Mouse (Mus musculus): ENCODE results near the gene Adarb1. TPM values are rescaled to one million over a fixed set of nuclear protein-coding genes. Genes with fewer than 3 reads are reported as not detected.

Gene Adarb1
- polyA plus RNA-seq, 1 experiment from 2014 or later, result 10.7 TPM

- Histone ChIP-seq H3K36me3 (no peaks in the 10 kb centered on the region), H3K27ac (replicated peaks) (no peak overlapping the region), H3K9ac (no peak overlapping the region), H3K9me3 (no peaks in the 10 kb centered on the region), H3K4me3 (no peak overlapping the region), H3K4me2 (no peak overlapping the region), H3K4me1 (replicated peaks) (peaks cover 40% of the 10 kb centered on the region), H3K27me3 (no peaks in the 10 kb centered on the region)
- peak; percentile 33 for ATAC-seq (ENCODE audit: low read depth)
- WGBS, result 2% methylated on average over 4 of the region's 4 CpGs
These were observed 165.3 kb downstream of the Adarb1 start for GRCm38 (mm10) chr10:77252790-77253189.

GRCm38 (mm10) chr10:77251784-77252539, 166.1 kb downstream of the Adarb1 start:
- Histone ChIP-seq H3K36me3 (no peaks in the 10 kb centered on the region), H3K4me3 (no peak overlapping the region), H3K4me2 (no peak overlapping the region), H3K27me3 (no peaks in the 10 kb centered on the region), H3K27ac (replicated peaks) (0 out of 2 replicates have a peak overlapping the region, but pooled peaks have one; percentile 9), H3K9me3 (no peaks in the 10 kb centered on the region), H3K9ac (0 out of 2 replicates have a peak overlapping the region, but pooled peaks have one; percentile 22), H3K4me1 (replicated peaks) (peaks cover 40% of the 10 kb centered on the region)
- ATAC-seq (ENCODE audit: low read depth), result peak; percentile 38; the same call in 1 of the 2 replicates
- 61% methylated on average over 18 of the region's 18 CpGs for WGBS

- no peak for ATAC-seq (ENCODE audit: low read depth)
- WGBS, result 63% methylated on average over 18 of the region's 18 CpGs
- Histone ChIP-seq H3K9ac (0 out of 2 replicates have a peak overlapping the region, but pooled peaks have one; percentile 22), H3K9me3 (no peaks in the 10 kb centered on the region), H3K27me3 (no peaks in the 10 kb centered on the region), H3K27ac (replicated peaks) (0 out of 2 replicates have a peak overlapping the region, but pooled peaks have one; percentile 9), H3K4me3 (no peak overlapping the region), H3K36me3 (no peaks in the 10 kb centered on the region), H3K4me2 (no peak overlapping the region), H3K4me1 (replicated peaks) (peaks cover 39% of the 10 kb centered on the region)
These were observed 166.8 kb downstream of the Adarb1 start for GRCm38 (mm10) chr10:77251223-77251783.

GRCm38 (mm10) chr10:77247707-77248106, 170.4 kb downstream of the Adarb1 start:
- H3K4me3 ChIP-seq, result no peak overlapping the region
- WGBS, result 63% methylated on average over 7 of the region's 7 CpGs
- H3K36me3 ChIP-seq, result no peaks in the 10 kb centered on the region
- peaks cover 21% of the 10 kb centered on the region for H3K4me1 ChIP-seq (replicated peaks)
- no peak overlapping the region for H3K4me2 ChIP-seq
- no peak for ATAC-seq (ENCODE audit: low read depth)
- no peak overlapping the region for H3K9ac ChIP-seq
- no peak overlapping the region for H3K27ac ChIP-seq (replicated peaks)
- no peaks in the 10 kb centered on the region for H3K27me3 ChIP-seq
- no peaks in the 10 kb centered on the region for H3K9me3 ChIP-seq

- no peaks in the 10 kb centered on the region for H3K9me3 ChIP-seq
- no peak overlapping the region for H3K9ac ChIP-seq
- WGBS, result 90% methylated on average over 5 of the region's 5 CpGs
- peaks cover 15% of the 10 kb centered on the region for H3K4me1 ChIP-seq (replicated peaks)
- ATAC-seq (ENCODE audit: low read depth), result no peak
- no peak overlapping the region for H3K27ac ChIP-seq (replicated peaks)
- H3K36me3 ChIP-seq, result no peaks in the 10 kb centered on the region
- no peaks in the 10 kb centered on the region for H3K27me3 ChIP-seq
- H3K4me2 ChIP-seq, result no peak overlapping the region
- no peak overlapping the region for H3K4me3 ChIP-seq
These were observed 171.0 kb downstream of the Adarb1 start for GRCm38 (mm10) chr10:77247048-77247447.

GRCm38 (mm10) chr10:77244777-77245176, 173.3 kb downstream of the Adarb1 start:
- no peaks in the 10 kb centered on the region for H3K4me1 ChIP-seq (replicated peaks)
- no peak overlapping the region for H3K27ac ChIP-seq (replicated peaks)
- no peaks in the 10 kb centered on the region for H3K27me3 ChIP-seq
- no peak overlapping the region for H3K4me3 ChIP-seq
- H3K9me3 ChIP-seq, result no peaks in the 10 kb centered on the region
- H3K4me2 ChIP-seq, result no peak overlapping the region
- WGBS, result 93% methylated on average over 6 of the region's 6 CpGs
- H3K9ac ChIP-seq, result no peak overlapping the region
- no peak for ATAC-seq (ENCODE audit: low read depth)
- no peaks in the 10 kb centered on the region for H3K36me3 ChIP-seq

- ATAC-seq (ENCODE audit: low read depth), result no peak
- WGBS, result 79% methylated on average over 11 of the region's 11 CpGs
These were observed 174.4 kb downstream of the Adarb1 start for GRCm38 (mm10) chr10:77243572-77244161.

GRCm38 (mm10) chr10:77242871-77243270, 175.2 kb downstream of the Adarb1 start:
- ATAC-seq (ENCODE audit: low read depth), result no peak
- Histone ChIP-seq H3K9ac (no peak overlapping the region), H3K4me2 (no peak overlapping the region), H3K9me3 (no peaks in the 10 kb centered on the region), H3K36me3 (no peaks in the 10 kb centered on the region), H3K27me3 (no peaks in the 10 kb centered on the region), H3K4me3 (no peak overlapping the region), H3K4me1 (replicated peaks) (no peaks in the 10 kb centered on the region), H3K27ac (replicated peaks) (0 out of 2 replicates have a peak overlapping the region, but pooled peaks have one; percentile 28)
- 88% methylated on average over 14 of the region's 14 CpGs for WGBS

More at GRCm38 (mm10) chr10:77243572-77244161, 174.4 kb downstream of the Adarb1 start:
- H3K36me3 ChIP-seq, result no peaks in the 10 kb centered on the region
- H3K27ac ChIP-seq (replicated peaks), result no peak overlapping the region
- H3K4me2 ChIP-seq, result no peak overlapping the region
- H3K27me3 ChIP-seq, result no peaks in the 10 kb centered on the region
- H3K9me3 ChIP-seq, result no peaks in the 10 kb centered on the region
- H3K4me3 ChIP-seq, result no peak overlapping the region
- no peaks in the 10 kb centered on the region for H3K4me1 ChIP-seq (replicated peaks)
- H3K9ac ChIP-seq, result no peak overlapping the region

- H3K4me2 ChIP-seq, result no peak overlapping the region
- no peaks in the 10 kb centered on the region for H3K27me3 ChIP-seq
- no peaks in the 10 kb centered on the region for H3K9me3 ChIP-seq
- no peak overlapping the region for H3K4me3 ChIP-seq
- no peak overlapping the region for H3K9ac ChIP-seq
- 80% methylated on average over 3 of the region's 3 CpGs for WGBS
- no peaks in the 10 kb centered on the region for H3K36me3 ChIP-seq
- no peaks in the 10 kb centered on the region for H3K4me1 ChIP-seq (replicated peaks)
- ATAC-seq (ENCODE audit: low read depth), result no peak
- no peak overlapping the region for H3K27ac ChIP-seq (replicated peaks)
These were observed 175.7 kb downstream of the Adarb1 start for GRCm38 (mm10) chr10:77242396-77242795.

GRCm38 (mm10) chr10:77240764-77241163, 177.3 kb downstream of the Adarb1 start:
- Histone ChIP-seq H3K4me1 (replicated peaks) (no peaks in the 10 kb centered on the region), H3K4me3 (no peak overlapping the region), H3K9me3 (no peaks in the 10 kb centered on the region), H3K36me3 (no peaks in the 10 kb centered on the region), H3K9ac (no peak overlapping the region), H3K27me3 (no peaks in the 10 kb centered on the region), H3K27ac (replicated peaks) (no peak overlapping the region), H3K4me2 (no peak overlapping the region)
- ATAC-seq (ENCODE audit: low read depth), result no peak
- 93% methylated on average over 8 of the region's 8 CpGs for WGBS
